Mouse (Mus musculus) testis, adult 2 months (tissue): ENCODE data around the gene Nfib.

Experiments
- CTCF ChIP-seq: fragments of 200-500 bp; IDR thresholded peaks from 2 replicates; pipeline ENCODE4 v1.5.1; 2012; ENCODE audit warnings: low read depth, mild to moderate bottlenecking, inconsistent platforms, low read length, moderate library complexity; ENCODE audit not compliant: control insufficient read depth, insufficient read depth, insufficient replicate concordance
- POLR2A ChIP-seq: fragments of 200-500 bp; IDR thresholded peaks from 2 replicates; pipeline ENCODE4 v1.6.1; 2012; ENCODE audit warnings: low read depth, mild to moderate bottlenecking, inconsistent platforms, low read length, moderate library complexity; ENCODE audit not compliant: control insufficient read depth

GRCm38 (mm10) chr4:82372217-82372616 lies 333.3 kb downstream of the Nfib start:
- TF ChIP-seq POLR2A (no peak), CTCF (no peak)
